Mouse (Mus musculus): Measurements from ENCODE around the gene Disp2. TPM values are rescaled to one million over a fixed set of nuclear protein-coding genes. Genes with fewer than 3 reads are reported as not detected.

The Disp2 gene
- polyA plus RNA-seq, 1 experiment from 2014 or later, result 0.13 TPM

DNA sequence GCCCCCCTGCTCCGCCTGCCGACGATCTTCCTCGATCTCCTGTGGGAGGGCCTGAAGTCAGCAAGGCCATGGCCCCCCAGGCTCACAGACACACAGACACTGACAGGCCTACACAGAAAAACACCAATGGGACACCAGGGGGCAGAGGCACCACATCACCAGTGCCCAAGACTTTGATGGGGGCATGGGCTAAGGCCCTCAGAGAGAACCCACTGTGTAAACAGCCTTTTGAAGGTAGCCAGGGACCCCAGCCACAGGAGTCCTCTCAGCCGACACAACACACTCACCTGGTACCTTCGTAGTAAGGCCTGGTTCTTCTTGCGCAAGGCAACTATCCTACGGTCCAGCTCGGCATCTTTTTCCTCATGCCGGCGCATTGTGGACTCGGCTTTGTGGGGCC, 18.2 kb upstream of the Disp2 start:
- Histone ChIP-seq H3K9ac (peak overlapping the region; percentile 54; the same call in 1 of the 2 replicates), H3K36me3 (no peaks in the 10 kb centered on the region), H3K27me3 (peaks cover 48% of the 10 kb centered on the region), H3K4me3 (no peak overlapping the region), H3K4me2 (replicated peaks) (peak overlapping the region; percentile 53; the same call in 1 of the 2 replicates), H3K4me1 (peaks cover 27% of the 10 kb centered on the region), H3K9me3 (no peaks in the 10 kb centered on the region), H3K27ac (peak overlapping the region; percentile 80)
- WGBS, result 83% methylated on average over 12 of the region's 12 CpGs
- ATAC-seq (ENCODE audit: low FRiP score, low read depth), result no peak

DNA sequence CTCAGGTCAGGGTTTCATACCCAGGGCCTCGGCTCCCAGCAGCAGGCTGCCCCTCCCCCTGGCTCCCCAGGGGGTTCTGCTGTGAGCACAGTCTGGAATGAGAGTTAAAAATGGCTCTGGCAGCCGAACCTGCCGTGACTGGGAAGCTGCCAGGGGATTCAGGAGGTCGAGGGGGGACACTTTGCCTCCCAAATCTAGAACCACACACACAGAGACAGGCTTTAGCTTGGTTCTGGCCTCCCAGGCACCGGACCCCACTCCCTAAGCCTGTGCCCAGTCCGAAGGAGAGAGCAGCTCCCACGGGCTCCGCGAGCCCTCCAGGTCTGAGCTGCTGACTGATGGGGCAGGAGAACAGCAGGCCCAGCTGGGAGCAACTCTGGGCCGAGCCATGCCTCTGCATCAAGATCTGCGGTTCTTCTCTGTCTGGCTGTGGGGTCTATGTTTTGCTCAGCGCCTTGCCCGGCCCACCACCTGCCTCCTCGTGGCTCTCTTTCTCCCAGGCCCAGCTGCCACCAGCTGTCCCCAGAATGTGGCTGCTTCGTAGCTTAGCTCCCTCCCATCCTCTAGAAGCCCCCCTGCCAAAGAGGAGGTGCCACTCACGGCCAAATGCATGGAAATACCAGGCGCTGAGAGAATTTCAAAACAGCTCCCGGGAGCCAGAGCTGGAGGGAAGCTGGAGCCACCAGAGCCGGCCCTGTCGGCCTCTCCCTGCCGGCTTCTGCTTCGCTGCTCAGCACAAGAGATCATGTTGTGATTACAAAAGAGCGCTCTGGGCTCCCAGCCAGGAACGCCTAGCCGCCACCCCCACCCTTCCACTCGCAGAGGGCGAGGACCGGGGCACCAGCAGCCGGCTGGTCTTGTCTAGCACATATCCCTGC, 17.4 kb upstream of the Disp2 start, which contains the start of gene Ccdc9b:
TSS of gene Ccdc9b (minus strand) at position 756 of the 878 bp plus-strand sequence.
- H3K4me3 ChIP-seq, result peak within 1 kb of the TSS; percentile 24
- no peaks in the 10 kb centered on the region for H3K9me3 ChIP-seq
- H3K9ac ChIP-seq, result peak within 1 kb of the TSS; percentile 54
- H3K4me1 ChIP-seq, result peaks cover 27% of the 10 kb centered on the region
- H3K27me3 ChIP-seq, result peaks cover 48% of the 10 kb centered on the region
- peak; percentile 80 for ATAC-seq (ENCODE audit: low FRiP score, low read depth)
- peak within 1 kb of the TSS; percentile 80 for H3K27ac ChIP-seq
- 9% methylated on average over 29 of the region's 29 CpGs for WGBS
- peak within 1 kb of the TSS; percentile 53 for H3K4me2 ChIP-seq (replicated peaks)
- H3K36me3 ChIP-seq, result no peaks in the 10 kb centered on the region

DNA sequence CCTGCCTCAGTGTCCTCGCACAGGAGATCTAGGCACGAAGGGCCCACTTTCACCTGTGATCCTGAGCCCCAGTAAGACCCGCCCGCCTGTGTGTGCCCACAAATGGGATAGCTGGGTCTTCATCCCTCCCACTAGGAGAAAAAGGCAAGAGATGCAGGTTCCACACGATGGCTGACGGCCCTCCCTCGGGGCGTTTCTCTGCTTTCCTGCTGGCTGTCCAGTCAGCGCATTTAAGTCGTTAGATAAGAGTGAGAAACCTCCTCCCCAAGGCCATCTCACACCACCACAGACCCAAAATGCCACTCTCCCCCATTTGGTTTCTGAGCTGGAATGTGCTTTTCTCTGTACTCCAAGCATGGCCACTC, 16.8 kb upstream of the Disp2 start:
- Histone ChIP-seq H3K4me1 (peaks cover 27% of the 10 kb centered on the region), H3K27ac (peak overlapping the region; percentile 80), H3K9ac (peak overlapping the region; percentile 54), H3K36me3 (no peaks in the 10 kb centered on the region), H3K9me3 (no peaks in the 10 kb centered on the region), H3K27me3 (peaks cover 45% of the 10 kb centered on the region), H3K4me3 (peak overlapping the region; percentile 24), H3K4me2 (replicated peaks) (peak overlapping the region; percentile 53)
- WGBS, result 20% methylated on average over 10 of the region's 10 CpGs
- ATAC-seq (ENCODE audit: low FRiP score, low read depth), result no peak

DNA sequence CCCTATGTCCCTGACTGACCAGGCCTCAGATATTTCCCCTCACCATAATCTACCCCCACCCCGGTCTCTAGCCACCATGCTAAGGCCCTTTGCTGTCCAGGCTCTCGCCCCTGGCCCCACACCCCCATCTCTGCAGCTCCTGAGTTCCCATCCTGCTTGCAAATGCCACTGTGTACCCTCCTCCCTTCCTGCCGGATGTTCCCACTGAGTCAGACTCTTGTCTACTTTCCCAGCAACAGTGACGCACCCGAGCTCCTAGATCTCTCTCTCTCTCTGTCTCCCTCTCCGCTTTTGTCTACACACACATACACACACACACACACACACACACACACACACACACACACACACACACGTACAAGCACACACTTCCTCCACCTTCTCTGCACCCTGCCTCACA, 16.1 kb upstream of the Disp2 start:
- Histone ChIP-seq H3K4me3 (no peak overlapping the region), H3K4me1 (peaks cover 27% of the 10 kb centered on the region), H3K4me2 (replicated peaks) (no peak overlapping the region), H3K9ac (no peak overlapping the region), H3K27ac (no peak overlapping the region), H3K9me3 (no peaks in the 10 kb centered on the region), H3K27me3 (peaks cover 40% of the 10 kb centered on the region), H3K36me3 (no peaks in the 10 kb centered on the region)
- no peak for ATAC-seq (ENCODE audit: low FRiP score, low read depth)
- WGBS, result 78% methylated on average over 7 of the region's 7 CpGs

DNA sequence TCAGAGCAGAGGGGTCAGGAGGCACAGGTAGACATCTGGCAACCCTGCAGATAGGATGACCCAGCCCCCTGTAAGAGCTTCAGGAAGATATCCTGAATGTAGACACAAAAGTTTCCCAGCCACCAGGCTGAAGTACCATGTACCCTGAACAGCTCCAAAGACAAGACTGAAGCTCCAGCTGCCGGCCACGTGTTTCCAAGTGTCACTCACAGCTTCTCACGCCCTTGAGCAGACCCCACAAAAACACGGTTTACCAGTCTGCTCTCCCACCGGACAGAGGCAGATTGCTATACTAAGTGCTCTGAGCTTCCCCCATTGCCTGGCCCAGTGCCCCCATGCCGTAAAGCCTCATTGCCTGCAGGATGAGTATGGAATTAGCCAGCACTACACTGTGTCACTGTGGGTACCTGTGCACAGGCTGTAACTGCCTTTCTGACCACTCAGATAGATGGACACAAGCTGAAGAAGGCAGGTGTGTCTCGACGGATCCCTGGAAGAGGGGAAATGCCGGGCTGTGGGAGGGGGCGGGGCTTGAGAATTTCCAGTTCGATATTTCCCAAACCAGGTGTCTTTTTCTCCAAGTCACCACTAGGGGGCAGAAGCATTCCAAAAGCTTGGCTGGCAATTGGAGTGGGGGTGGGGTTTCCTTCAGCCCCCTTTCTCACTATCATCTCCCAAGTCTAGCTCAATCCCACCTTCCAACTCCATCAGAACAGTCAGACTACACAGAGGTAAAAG, 15.3 kb upstream of the Disp2 start:
- 16% methylated on average over 11 of the region's 11 CpGs for WGBS
- H3K4me2 ChIP-seq (replicated peaks), result peak overlapping the region; percentile 14; the same call in 1 of the 2 replicates

DNA sequence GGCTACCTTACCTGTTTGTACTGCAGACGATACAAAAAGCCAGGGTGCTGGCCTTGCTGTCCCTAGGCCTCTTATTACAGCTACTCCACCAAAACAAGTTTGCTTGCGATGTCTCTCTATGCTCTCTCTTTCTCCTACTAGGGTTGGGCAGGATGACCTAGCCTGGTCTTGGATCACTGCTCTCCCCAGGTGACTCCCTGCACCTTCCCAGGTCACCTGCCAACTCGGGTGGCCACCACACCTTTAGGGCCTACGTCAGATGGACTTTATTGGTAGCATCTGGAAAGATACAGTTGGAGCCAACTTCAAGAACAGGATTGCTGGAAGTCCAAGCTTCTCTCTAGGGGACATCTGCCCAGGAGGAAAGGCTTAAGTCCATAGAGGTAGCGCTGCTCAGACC, 14.6 kb upstream of the Disp2 start:
- Histone ChIP-seq H3K4me3 (no peak overlapping the region), H3K4me2 (replicated peaks) (no peak overlapping the region), H3K27ac (no peak overlapping the region), H3K27me3 (peaks cover 29% of the 10 kb centered on the region), H3K4me1 (peaks cover 27% of the 10 kb centered on the region), H3K9me3 (0 out of 2 replicates have a peak, but pooled peaks cover 3% of the 10 kb centered on the region), H3K9ac (no peak overlapping the region), H3K36me3 (no peaks in the 10 kb centered on the region)
- no peak for ATAC-seq (ENCODE audit: low FRiP score, low read depth)
- WGBS, result 83% methylated on average over 5 of the region's 5 CpGs

More for the DNA sequence above, 15.3 kb upstream of the Disp2 start:
- Histone ChIP-seq H3K4me1 (peaks cover 27% of the 10 kb centered on the region), H3K27me3 (peaks cover 32% of the 10 kb centered on the region), H3K9me3 (no peaks in the 10 kb centered on the region), H3K27ac (no peak overlapping the region), H3K9ac (no peak overlapping the region), H3K4me3 (no peak overlapping the region), H3K36me3 (no peaks in the 10 kb centered on the region)
- no peak for ATAC-seq (ENCODE audit: low FRiP score, low read depth)

DNA sequence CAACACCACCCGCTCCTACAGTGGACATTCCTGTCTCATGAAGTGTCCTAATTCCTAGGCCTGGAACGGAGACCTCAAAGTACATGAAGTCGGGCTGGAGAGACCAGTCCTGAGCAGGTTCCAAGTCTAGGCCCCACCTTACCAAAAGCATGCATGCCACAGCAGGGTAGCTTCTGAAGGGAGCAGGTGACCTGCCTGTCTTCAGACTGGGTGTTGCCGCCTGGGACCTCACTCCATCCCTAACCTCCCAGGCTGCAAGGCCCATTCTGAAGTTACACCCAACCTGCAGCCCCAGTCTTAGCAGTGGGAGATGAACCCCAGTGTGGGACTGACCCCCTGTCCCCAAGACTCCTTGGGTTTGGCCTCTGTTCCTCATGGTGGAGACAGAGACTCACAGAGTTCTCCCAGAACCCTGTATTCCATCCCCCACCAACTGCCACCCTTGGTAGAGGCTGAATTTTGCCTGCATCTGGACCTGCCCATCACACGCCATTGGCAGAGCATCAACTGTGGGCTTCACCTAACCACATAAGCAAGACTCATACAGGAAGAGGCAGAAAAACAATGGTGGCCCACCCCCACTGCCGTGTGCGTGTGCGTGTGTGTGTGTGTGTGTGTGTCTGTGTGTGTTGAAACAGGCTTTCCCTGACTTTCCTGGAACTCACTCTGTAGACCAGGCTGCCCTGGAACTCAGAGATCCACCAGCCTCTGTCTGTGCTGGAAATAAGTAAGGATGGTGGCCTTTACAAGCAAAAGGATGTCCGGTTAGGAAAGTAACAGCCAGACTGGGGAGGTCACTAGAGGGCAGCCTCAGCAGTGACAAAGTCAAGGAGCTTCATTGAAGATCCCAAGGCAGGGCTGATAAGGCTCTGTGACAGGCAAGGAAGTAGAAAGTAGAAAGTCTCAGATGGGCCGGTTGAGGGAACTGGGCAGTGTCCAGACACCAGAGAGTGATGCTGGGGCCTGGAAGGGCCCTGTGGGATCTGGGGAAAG, 13.2 kb upstream of the Disp2 start:
- Histone ChIP-seq H3K4me2 (replicated peaks) (no peak overlapping the region), H3K9me3 (0 out of 2 replicates have a peak, but pooled peaks cover 3% of the 10 kb centered on the region), H3K4me1 (peaks cover 22% of the 10 kb centered on the region), H3K36me3 (no peaks in the 10 kb centered on the region), H3K27me3 (peaks cover 14% of the 10 kb centered on the region), H3K4me3 (no peak overlapping the region), H3K9ac (no peak overlapping the region), H3K27ac (no peak overlapping the region)
- ATAC-seq (ENCODE audit: low FRiP score, low read depth), result no peak
- 71% methylated on average over 10 of the region's 10 CpGs for WGBS

DNA sequence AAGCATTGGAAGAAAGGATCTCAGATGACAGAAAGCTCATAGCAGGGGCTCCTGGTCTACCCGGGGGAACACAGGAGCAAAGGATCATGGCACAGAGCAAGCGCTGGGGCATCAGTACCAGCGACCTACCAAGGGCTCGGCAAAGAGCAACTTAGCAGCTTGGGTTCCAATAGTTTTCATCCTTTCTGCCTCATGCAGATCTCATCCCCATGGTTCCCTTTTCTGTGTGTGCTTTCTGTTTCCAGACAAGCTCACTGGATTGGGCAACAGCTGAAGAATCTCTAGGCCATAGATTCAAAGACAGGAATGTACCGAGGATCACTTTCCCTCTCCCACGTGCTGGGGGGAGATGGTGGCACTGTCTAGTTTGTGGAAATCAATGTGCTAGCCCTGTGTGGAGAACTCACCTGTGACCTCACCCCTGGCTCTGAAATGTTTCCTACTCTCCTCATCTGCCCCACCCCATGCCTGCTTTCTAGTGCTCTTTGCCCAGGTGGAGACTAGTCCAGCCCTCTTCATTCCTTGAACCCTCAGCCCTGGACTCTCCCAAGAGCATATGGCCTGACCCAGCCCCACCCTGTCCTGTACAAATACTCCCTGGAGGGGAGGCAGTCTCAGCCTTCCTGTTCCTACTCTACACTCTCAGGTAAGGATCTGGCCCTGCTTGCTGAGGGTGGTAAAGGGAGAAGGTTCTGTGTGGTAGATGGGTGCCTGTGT, 7.2 kb upstream of the Disp2 start, which contains the start of gene Phgr1:
TSS of gene Phgr1 (plus strand) at position 612 of the 717 bp plus-strand sequence.
- 70% methylated on average over 6 of the region's 6 CpGs for WGBS

DNA sequence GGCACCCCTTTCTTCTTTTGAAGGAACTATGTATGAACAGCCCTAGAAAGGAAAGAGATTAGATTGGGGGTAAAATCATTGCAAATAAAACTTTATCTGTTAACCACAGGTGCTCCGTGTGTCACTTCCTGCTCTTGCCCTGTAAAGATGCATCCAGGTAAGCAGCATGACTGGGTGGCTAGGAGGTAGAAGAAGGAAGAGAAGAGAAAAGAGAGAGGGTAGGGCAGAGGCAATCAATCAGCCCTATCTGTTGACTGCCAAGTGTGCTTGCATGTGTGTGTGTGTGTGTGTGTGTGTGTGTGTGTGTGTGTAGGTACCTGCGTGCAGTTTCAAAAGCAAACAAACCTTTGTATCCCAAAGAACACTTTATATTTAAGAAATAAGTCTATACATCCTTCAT, 5.0 kb upstream of the Disp2 start:
- no peak for ATAC-seq (ENCODE audit: low FRiP score, low read depth)
- WGBS, result 90% methylated on average over 2 of the region's 2 CpGs
- H3K27ac ChIP-seq, result no peak overlapping the region

More for the DNA sequence above, 7.2 kb upstream of the Disp2 start, which contains the start of gene Phgr1:
- Histone ChIP-seq H3K4me3 (no peak within 1 kb of the TSS), H3K9ac (no peak within 1 kb of the TSS), H3K4me1 (no peaks in the 10 kb centered on the region), H3K36me3 (no peaks in the 10 kb centered on the region), H3K9me3 (0 out of 2 replicates have a peak, but pooled peaks cover 3% of the 10 kb centered on the region), H3K4me2 (replicated peaks) (no peak within 1 kb of the TSS), H3K27me3 (peaks cover 5% of the 10 kb centered on the region; the same call in 1 of the 2 replicates), H3K27ac (no peak within 1 kb of the TSS)
- ATAC-seq (ENCODE audit: low FRiP score, low read depth), result no peak; the same call in 1 of the 2 replicates

DNA sequence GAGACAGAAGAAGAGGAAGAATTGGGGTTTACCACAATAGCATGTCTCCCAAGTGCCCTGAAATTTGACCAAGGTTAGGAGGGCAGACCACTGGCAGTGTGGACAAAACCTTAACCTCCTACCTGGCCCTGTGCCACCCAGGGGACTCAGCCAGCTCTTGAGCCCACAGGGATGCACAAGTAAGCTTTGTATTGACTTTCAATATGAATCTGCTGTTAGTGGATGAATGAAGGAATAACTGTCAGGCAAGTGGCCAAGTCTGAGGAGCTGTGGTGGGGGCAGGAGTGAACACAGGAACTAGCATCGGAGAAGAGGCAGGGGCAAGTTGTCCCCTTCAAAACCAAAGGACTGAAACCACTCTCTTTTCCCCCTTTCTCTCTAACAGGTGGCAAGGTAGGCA, 4.1 kb upstream of the Disp2 start:
- Histone ChIP-seq H3K4me3 (no peak overlapping the region), H3K4me1 (peaks cover 10% of the 10 kb centered on the region), H3K27me3 (peaks cover 10% of the 10 kb centered on the region), H3K36me3 (no peaks in the 10 kb centered on the region), H3K4me2 (replicated peaks) (no peak overlapping the region), H3K9ac (no peak overlapping the region), H3K9me3 (no peaks in the 10 kb centered on the region), H3K27ac (no peak overlapping the region)
- 56% methylated on average over 1 of the region's 1 CpGs for WGBS
- ATAC-seq (ENCODE audit: low FRiP score, low read depth), result no peak

More for the DNA sequence above, 5.0 kb upstream of the Disp2 start:
- no peaks in the 10 kb centered on the region for H3K36me3 ChIP-seq
- peaks cover 4% of the 10 kb centered on the region; the same call in 1 of the 2 replicates for H3K4me1 ChIP-seq
- H3K9me3 ChIP-seq, result 0 out of 2 replicates have a peak, but pooled peaks cover 3% of the 10 kb centered on the region
- H3K9ac ChIP-seq, result no peak overlapping the region
- no peak overlapping the region for H3K4me3 ChIP-seq
- H3K4me2 ChIP-seq (replicated peaks), result no peak overlapping the region
- peaks cover 5% of the 10 kb centered on the region; the same call in 1 of the 2 replicates for H3K27me3 ChIP-seq
